Mouse (Mus musculus): Measurements from ENCODE around the gene Ttll5. TPM values are rescaled to one million over a fixed set of nuclear protein-coding genes. Genes with fewer than 3 reads are reported as not detected.

Gene Ttll5
- total RNA-seq, 2 experiments from 2014 or later = 3.8 to 12.1 TPM

DNA sequence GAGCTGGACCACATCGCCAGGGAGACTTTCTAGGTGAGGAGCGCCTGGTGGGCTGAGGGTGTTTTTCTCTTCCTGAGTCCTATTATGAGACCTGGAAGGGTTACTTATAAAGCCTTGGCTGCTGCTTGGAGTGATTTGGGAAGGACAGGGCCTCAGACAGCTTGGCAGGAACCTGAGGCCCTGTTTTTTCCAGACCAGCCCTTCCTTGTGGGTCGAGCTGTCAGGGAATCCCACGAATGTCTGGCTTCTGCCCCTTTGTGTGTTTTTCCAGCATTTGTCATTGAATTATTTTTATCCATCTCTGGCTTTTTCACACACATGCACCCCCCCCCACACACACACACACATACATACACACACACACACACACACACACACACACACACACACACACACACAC is 136.2 kb downstream of the Ttll5 start:
- no peak for ATAC-seq (replicated peaks; ENCODE audit: low FRiP score, poor library complexity, severe bottlenecking)

DNA sequence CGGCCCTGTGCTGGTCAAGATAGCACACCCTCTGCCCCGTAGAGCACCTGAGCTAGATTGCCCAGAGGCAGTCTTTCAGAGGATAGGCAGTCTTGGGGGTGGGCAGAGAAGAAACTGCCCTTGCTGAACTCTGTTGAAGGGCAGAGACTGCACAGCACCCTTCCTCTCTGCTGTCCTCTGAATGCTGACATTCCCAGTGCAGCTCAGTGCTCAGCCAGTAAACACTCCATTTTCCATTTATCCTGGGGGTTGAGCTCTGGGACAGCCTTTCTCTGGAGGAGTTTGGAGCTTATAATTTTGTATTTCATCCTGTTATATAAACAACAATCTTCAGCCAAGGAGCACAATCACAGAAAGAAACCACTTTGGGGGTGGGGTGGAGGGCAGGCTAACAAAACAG is 138.7 kb downstream of the Ttll5 start:
- ATAC-seq (replicated peaks; ENCODE audit: low FRiP score, poor library complexity, severe bottlenecking) = no peak

DNA sequence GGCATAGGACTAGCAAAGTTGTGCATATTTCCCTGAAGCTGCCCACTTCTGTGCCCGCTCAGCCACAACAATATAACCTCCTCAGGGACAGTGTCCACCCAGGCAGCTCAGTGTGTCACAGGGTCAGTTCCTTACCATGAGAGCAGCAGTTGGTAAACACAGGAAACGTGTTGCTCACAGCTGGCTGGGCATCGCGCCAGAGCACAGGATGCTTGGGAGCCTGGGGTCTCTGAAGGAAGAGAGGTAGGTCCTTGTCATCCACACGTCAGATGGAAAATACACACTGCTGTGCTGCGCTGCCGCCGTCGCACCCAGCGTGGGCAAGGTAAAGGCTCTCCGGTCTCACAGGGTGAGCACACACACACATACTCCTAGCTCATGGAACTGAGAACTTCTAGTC is 139.2 kb downstream of the Ttll5 start:
- ATAC-seq (replicated peaks; ENCODE audit: low FRiP score, poor library complexity, severe bottlenecking) = no peak

DNA sequence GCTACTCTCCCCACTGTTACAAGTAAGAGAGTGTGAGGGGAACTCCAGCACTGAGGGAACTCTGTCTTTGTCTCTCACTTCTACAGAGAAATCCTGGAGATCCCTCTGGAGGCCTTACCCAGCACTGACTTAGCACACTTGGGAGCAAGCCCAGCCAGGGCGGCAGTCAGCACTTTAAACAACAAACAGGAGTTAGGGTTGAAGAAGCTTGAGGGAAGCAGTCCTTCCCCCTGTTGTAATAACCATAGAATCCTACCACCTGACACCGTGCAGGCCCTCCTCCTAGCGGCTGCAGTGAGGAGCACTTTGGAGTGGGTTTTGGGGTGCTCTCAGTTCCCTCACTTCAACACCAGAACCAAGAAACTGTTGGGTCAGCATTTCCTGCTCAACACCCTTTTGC is 140.0 kb downstream of the Ttll5 start:
- no peak for ATAC-seq (replicated peaks; ENCODE audit: low FRiP score, poor library complexity, severe bottlenecking)

DNA sequence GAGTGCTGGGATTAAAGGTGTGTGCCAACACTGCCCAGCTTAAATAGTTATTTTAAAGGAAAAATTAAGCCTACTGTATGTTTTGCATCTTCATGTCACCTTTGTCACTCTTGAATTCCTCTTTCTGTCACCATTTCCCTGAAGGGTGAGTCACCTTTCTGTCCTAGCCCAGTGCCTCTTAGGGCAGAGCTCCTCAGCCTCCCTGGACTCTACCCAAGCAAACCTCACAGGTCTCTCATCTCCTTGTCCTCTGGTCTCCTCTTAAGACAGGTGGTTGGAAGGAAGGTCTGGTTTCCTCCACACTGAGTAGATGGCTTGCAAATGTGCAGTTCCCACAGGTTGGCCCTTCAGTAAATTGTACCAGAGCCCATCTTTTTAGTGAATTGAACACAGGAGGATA is 143.4 kb downstream of the Ttll5 start:
- no peak for ATAC-seq (replicated peaks; ENCODE audit: low FRiP score, poor library complexity, severe bottlenecking)

GRCm38 (mm10) chr12:85968409-85968808 is 143.9 kb downstream of the Ttll5 start:
- ATAC-seq (replicated peaks; ENCODE audit: low FRiP score, poor library complexity, severe bottlenecking) = no peak

- no peak for ATAC-seq (replicated peaks; ENCODE audit: low FRiP score, poor library complexity, severe bottlenecking)
Observed at GRCm38 (mm10) chr12:85969571-85969970, 145.1 kb downstream of the Ttll5 start.

DNA sequence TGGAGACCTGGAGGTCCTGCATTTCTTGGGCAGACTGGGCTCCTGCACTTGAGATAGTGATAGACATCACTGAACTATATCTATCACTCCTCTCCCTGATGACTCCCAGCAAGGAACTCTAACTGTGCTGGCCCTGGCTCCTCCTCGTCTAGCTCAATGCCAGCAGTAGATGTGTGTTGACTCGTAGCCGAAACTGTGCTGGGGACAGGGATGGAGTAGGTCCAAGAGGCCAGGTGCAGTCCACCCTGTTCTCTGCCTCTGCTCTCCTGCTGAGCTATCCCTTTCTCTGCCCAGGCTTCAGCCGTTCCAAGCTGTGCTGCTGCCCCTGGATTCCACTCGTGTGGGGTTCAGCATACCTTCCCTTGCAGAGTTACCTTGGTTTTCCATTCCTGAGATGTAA is 145.7 kb downstream of the Ttll5 start:
- ATAC-seq (replicated peaks; ENCODE audit: low FRiP score, poor library complexity, severe bottlenecking) = no peak

- no peak for ATAC-seq (replicated peaks; ENCODE audit: low FRiP score, poor library complexity, severe bottlenecking)
Observed at GRCm38 (mm10) chr12:85970803-85971202, 146.3 kb downstream of the Ttll5 start.

- ATAC-seq (replicated peaks; ENCODE audit: low FRiP score, poor library complexity, severe bottlenecking) = no peak
Observed at GRCm38 (mm10) chr12:85971655-85972054, 147.2 kb downstream of the Ttll5 start.

- ATAC-seq (replicated peaks; ENCODE audit: low FRiP score, poor library complexity, severe bottlenecking) = no peak
Observed at GRCm38 (mm10) chr12:85973526-85973925, 149.1 kb downstream of the Ttll5 start.

- no peak for ATAC-seq (replicated peaks; ENCODE audit: low FRiP score, poor library complexity, severe bottlenecking)
Observed at GRCm38 (mm10) chr12:85974030-85974429, 149.6 kb downstream of the Ttll5 start.

GRCm38 (mm10) chr12:85979996-85980395 is 155.5 kb downstream of the Ttll5 start:
- ATAC-seq (replicated peaks; ENCODE audit: low FRiP score, poor library complexity, severe bottlenecking) = no peak

GRCm38 (mm10) chr12:85985524-85985923 is 161.1 kb downstream of the Ttll5 start:
- no peak for ATAC-seq (replicated peaks; ENCODE audit: low FRiP score, poor library complexity, severe bottlenecking)

GRCm38 (mm10) chr12:85986024-85986423 is 161.6 kb downstream of the Ttll5 start:
- no peak for ATAC-seq (replicated peaks; ENCODE audit: low FRiP score, poor library complexity, severe bottlenecking)

DNA sequence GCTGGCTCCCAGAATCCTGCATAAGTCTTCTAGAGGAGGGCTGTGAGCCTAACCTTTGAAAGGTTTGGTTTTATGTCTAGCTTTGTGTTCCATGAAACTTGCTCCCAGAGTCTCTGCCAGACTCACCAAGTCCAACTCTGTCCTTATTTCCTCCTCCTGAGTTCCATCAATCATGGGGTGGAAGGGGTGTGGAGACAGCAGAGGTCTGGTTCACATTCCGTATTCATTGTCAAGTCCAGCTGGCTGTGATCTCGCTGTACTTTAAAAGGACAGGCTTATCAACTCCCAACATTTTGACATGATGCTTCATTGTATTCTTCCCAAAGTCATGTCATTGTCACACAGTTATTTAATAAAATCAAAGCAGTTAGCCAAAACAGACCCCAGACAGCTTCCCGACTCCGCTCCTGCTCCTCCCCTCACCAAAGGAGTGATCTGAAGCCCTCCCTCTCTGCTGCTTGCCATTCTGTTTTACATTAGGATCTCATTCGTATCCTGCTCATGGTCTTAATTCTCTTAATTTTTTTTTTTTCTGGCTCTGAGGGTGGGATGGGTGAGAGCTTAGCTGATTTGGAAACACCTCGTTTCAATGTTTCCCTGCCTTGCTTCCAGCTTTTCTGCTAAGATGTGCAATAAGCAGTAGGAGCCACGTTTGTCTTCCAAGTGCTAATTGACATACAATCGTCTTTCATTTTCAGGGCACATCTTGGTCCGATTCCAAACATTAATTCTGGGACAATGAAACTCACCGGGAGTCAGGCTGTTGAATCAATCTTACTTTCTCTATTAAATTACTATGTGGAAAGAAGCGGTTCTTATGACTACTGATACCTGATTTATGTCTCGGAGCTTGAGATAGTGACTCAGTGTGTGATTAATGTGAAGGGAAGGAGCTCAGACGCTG is 162.3 kb downstream of the Ttll5 start:
- ATAC-seq (replicated peaks; ENCODE audit: low FRiP score, poor library complexity, severe bottlenecking) = no peak

DNA sequence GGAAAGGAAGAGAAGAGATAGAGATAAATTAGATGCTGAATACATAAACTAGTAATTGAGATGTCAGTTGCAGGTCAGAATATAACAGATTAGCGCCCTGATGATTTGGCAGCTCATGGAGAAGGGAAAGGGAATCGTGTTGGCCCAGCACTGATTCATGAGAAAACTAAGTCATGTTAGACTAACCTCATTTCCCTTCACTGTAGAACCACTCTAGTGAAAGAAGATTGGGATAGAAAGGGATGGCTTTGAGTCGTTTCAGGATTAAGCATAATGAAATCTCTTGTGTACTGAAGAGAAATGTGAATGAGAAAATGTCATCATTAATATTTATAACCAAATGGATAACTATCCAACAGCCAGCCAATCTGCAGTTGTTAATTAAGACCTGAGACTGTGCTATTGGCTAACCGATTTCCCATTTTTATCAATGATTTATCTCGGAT is 163.0 kb downstream of the Ttll5 start:
- no peak for ATAC-seq (replicated peaks; ENCODE audit: low FRiP score, poor library complexity, severe bottlenecking)

DNA sequence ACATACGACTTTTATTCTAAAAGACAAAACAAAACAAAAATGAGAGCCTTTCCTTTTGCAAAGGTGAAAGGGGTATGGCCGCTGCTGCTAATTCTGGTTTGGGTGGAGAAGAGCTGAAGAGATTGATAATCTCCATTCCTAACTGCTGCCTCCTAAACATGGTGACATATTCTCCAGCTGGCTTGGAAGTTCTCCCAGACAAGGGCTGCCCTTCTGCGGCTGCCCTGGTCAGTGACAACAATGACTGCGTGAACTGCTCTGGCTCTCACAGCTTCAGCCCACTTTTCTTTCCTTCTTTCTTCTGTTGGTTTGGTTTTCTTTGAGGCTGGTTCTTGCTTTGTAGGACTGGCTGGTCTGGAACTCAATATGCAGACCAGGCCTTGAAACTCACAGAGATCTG is 163.7 kb downstream of the Ttll5 start:
- no peak for ATAC-seq (replicated peaks; ENCODE audit: low FRiP score, poor library complexity, severe bottlenecking)

DNA sequence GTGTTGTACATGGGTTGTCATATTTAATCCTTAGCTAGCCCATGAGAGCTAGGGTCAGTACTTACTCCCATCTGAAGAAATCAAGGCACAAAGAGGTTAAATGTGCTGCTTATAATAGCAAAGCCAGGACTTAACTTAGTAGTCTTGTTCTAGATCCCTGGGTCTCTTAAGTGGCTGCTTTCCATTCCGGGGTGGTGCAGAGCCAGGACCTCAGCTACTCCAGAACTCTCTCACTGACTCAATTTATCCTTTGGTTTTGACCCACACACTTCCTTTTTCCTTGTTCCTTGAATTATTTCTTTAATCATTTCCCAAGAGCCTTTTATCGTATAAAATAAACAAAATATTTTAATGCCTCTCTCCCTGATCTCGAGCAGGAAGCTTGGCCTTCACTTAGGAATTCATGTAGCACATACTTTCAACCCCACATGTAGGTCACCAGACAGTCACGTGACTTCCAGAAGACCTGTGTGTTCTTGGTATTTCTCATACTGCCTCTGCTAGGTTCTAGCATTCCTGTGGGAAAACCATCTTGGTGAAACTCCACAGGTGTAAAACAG is 164.4 kb downstream of the Ttll5 start:
- no peak for ATAC-seq (replicated peaks; ENCODE audit: low FRiP score, poor library complexity, severe bottlenecking)

GRCm38 (mm10) chr12:85992013-85992837 is 167.8 kb downstream of the Ttll5 start:
- no peak for ATAC-seq (replicated peaks; ENCODE audit: low FRiP score, poor library complexity, severe bottlenecking)

DNA sequence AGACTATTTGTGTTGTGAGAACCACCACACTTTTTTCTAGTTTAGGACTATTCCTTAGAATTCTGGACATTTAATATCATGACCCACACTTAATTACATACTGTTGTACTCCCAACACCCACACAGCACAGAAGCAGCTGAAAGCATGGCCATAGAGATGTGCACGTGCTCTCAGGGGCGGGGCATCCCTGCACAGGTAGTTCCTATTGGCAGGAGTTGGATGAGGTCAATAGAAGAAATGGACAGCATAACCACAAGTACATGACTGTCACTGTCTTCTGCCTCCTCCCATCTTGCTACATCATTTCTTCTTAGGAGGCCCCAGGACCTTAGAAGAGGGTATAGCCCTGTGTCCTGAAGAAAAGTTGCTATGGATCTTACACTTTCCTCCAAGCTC is 168.4 kb downstream of the Ttll5 start:
- no peak for ATAC-seq (replicated peaks; ENCODE audit: low FRiP score, poor library complexity, severe bottlenecking)

Data from erythroblast, adult 5-6 weeks (primary cell).